ENCODE assay signal across 17 mouse cellular contexts in genomic region chr13:107904051-107904740, GRCm38 (mm10).
DNase-seq lines count a peak whose midpoint lies in the region; ATAC-seq and TF ChIP-seq lines count a peak whose summit lies in the region.
"Had no signal": no experiment of that assay in that cellular context is flagged by ENCODE, and none has a peak within 500 bp of the region (broad histone marks: within the 10 kb centered on the region; RNA-seq: fewer than 3 reads in every experiment).

No protein-coding gene starts in this region.

- no peak for TF ChIP-seq EP300 in CH12.LX (IDR thresholded peaks at IDR 0.05; ENCODE audit: low read length)

- H3K79me2 ChIP-seq in liver, adult 2 months (ENCODE audit: control insufficient read depth, insufficient read depth, low read length) = no peaks in the 10 kb centered on the region
- H3K79me2 ChIP-seq in CH12.LX (replicated peaks; ENCODE audit: control insufficient read depth, extremely low read depth, insufficient read depth, poor library complexity, severe bottlenecking) = no peaks in the 10 kb centered on the region

- in situ Hi-C loops in CH12.LX (cut with MboI; ENCODE audit: low pct_ligation_motif_present, low pct_unique_long_range_greater_than_20kb, low sequenced_read_pairs) = no loop called here

- no peak for TF ChIP-seq POLR2A in liver, adult 2 months (IDR thresholded peaks at IDR 0.05; ENCODE audit: extremely low read depth, insufficient read depth, low read length)
- no peak for TF ChIP-seq POLR2A in CH12.LX (IDR thresholded peaks at IDR 0.05; ENCODE audit: low read depth, low read length)

- DNase-seq in liver, adult 2 months (ENCODE audit: extremely low read depth, low read depth, low spot score) = no peak
- DNase-seq in liver, embryonic 11.5 days (ENCODE audit: low spot score) = no peak
- peak; percentile 82 for DNase-seq in A20 (ENCODE audit: low read depth, low spot score)
- DNase-seq in CH12.LX (ENCODE audit: extremely low read depth) = peak; percentile 28
- peak; percentile 31 for DNase-seq in kidney, postnatal 36 days
- no peak for DNase-seq in hindbrain, embryonic 10.5 days (ENCODE audit: low spot score)
- DNase-seq in cerebellum, postnatal 25 days = no peak
- DNase-seq: adrenal gland, postnatal 36 days; cerebellum, postnatal 36 days; gastrocnemius, adult 2 months; heart, postnatal 14 days; thymus, adult 18-20 months had no signal

- peaks cover 2% of the 10 kb centered on the region; the same call in 1 of the 2 replicates for H3K4me1 ChIP-seq in liver, adult 2 months (ENCODE audit: control insufficient read depth, insufficient read depth, low read length)
- peaks cover 10% of the 10 kb centered on the region; the same call in 1 of the 2 replicates for H3K4me1 ChIP-seq in liver, embryonic 11.5 days (replicated peaks; ENCODE audit: control insufficient read depth, insufficient read depth, low read length)
- peaks cover 12 to 35% of the 10 kb centered on the region in 2 experiments for H3K4me1 ChIP-seq in CH12.LX (ENCODE audit: control insufficient read depth in 1 of 2, insufficient read depth in 2 of 2)
- peaks cover 26% of the 10 kb centered on the region for H3K4me1 ChIP-seq in hindbrain, embryonic 10.5 days (replicated peaks)

- 70% methylated on average over 14 of the region's 14 CpGs for WGBS in liver, adult 2 months
- WGBS in liver, embryonic 11.5 days = 70% methylated on average over 14 of the region's 14 CpGs
- 82% methylated on average over 14 of the region's 14 CpGs for WGBS in hindbrain, embryonic 10.5 days

- H3K27me3 ChIP-seq in liver, adult 2 months (ENCODE audit: control insufficient read depth, insufficient read depth, low read length) = no peaks in the 10 kb centered on the region
- H3K27me3 ChIP-seq in liver, embryonic 11.5 days (replicated peaks; ENCODE audit: control insufficient read depth, insufficient read depth, low read length) = no peaks in the 10 kb centered on the region
- no peaks in the 10 kb centered on the region for H3K27me3 ChIP-seq in CH12.LX (replicated peaks)
- H3K27me3 ChIP-seq in hindbrain, embryonic 10.5 days (ENCODE audit: insufficient read depth, poor library complexity, severe bottlenecking) = no peaks in the 10 kb centered on the region
- H3K27me3 ChIP-seq: limb, embryonic 13.5 days had no signal

- H3K4me2 ChIP-seq in liver, embryonic 11.5 days = no peak overlapping the region
- H3K4me2 ChIP-seq in CH12.LX (ENCODE audit: insufficient read depth, low read depth, poor library complexity, severe bottlenecking) = peak overlapping the region; percentile 94
- H3K4me2 ChIP-seq: limb, embryonic 13.5 days had no signal

- H3K36me3 ChIP-seq in liver, adult 2 months (ENCODE audit: control insufficient read depth, insufficient read depth, low read length) = no peaks in the 10 kb centered on the region
- H3K36me3 ChIP-seq in liver, embryonic 11.5 days (ENCODE audit: control insufficient read depth, insufficient read depth, low read length) = no peaks in the 10 kb centered on the region
- no peaks in the 10 kb centered on the region for H3K36me3 ChIP-seq in CH12.LX (replicated peaks in 1 of 2; ENCODE audit: control insufficient read depth in 1 of 2, insufficient read depth in 1 of 2, low read length in 1 of 2)
- no peaks in the 10 kb centered on the region for H3K36me3 ChIP-seq in hindbrain, embryonic 10.5 days
- H3K36me3 ChIP-seq: limb, embryonic 13.5 days had no signal

- dilution Hi-C loops in CH12.LX (cut with MboI; ENCODE audit: extremely low pct_ligation_motif_present, extremely low pct_unique_long_range_greater_than_20kb, low sequenced_read_pairs) = no loop called here

- H3K27ac ChIP-seq in liver, adult 2 months (replicated peaks; ENCODE audit: insufficient read depth, low read depth, low read length) = peak overlapping the region; percentile 44; the same call in 1 of the 2 replicates
- no peak overlapping the region for H3K27ac ChIP-seq in liver, embryonic 11.5 days (ENCODE audit: low read depth, low read length)
- no peak overlapping the region for H3K27ac ChIP-seq in CH12.LX (ENCODE audit: insufficient read depth, low read depth)
- no peak overlapping the region for H3K27ac ChIP-seq in hindbrain, embryonic 10.5 days
- H3K27ac ChIP-seq: gastrocnemius, adult 2 months; heart, adult 2 months; left cerebral cortex, adult 2 months; limb, embryonic 13.5 days had no signal

- TF ChIP-seq CTCF in liver, adult 2 months (IDR thresholded peaks at IDR 0.05; ENCODE audit: low read depth, low read length) = no peak
- TF ChIP-seq CTCF in CH12.LX (conservative IDR thresholded peaks at IDR 0.05 in 1 of 2, IDR thresholded peaks at IDR 0.05 in 1 of 2; ENCODE audit: low read depth in 2 of 2, low read length in 2 of 2) = no peak

- no peaks in the 10 kb centered on the region for H3K9me3 ChIP-seq in liver, embryonic 11.5 days (ENCODE audit: control insufficient read depth, low read length)
- no peaks in the 10 kb centered on the region for H3K9me3 ChIP-seq in CH12.LX (replicated peaks; ENCODE audit: low read length)
- H3K9me3 ChIP-seq in hindbrain, embryonic 10.5 days = no peaks in the 10 kb centered on the region
- H3K9me3 ChIP-seq: limb, embryonic 13.5 days had no signal

- H3K9ac ChIP-seq in liver, adult 2 months (ENCODE audit: low read depth, low read length) = no peak overlapping the region
- no peak overlapping the region for H3K9ac ChIP-seq in liver, embryonic 11.5 days (ENCODE audit: low read depth, low read length)
- peak overlapping the region; percentile 28; the same call in 1 of the 2 replicates for H3K9ac ChIP-seq in CH12.LX (ENCODE audit: insufficient read depth, low read depth)
- H3K9ac ChIP-seq: limb, embryonic 13.5 days had no signal

- TF ChIP-seq RAD21 in CH12.LX (IDR thresholded peaks at IDR 0.05; ENCODE audit: low read depth, low read length) = no peak

- H3K4me3 ChIP-seq in liver, adult 2 months (ENCODE audit: insufficient read depth, low read depth, low read length) = no peak overlapping the region
- no peak overlapping the region for H3K4me3 ChIP-seq in liver, embryonic 11.5 days (ENCODE audit: low read depth, low read length)
- H3K4me3 ChIP-seq in CH12.LX (replicated peaks in 1 of 3; ENCODE audit: low read depth in 2 of 3, low read length in 2 of 3, poor library complexity in 1 of 3) = no peak overlapping the region
- H3K4me3 ChIP-seq in hindbrain, embryonic 10.5 days = no peak overlapping the region
- H3K4me3 ChIP-seq: gastrocnemius, adult 2 months; heart, adult 2 months; left cerebral cortex, adult 2 months; limb, embryonic 13.5 days had no signal

- no peak for ATAC-seq in liver, embryonic 11.5 days (replicated peaks; ENCODE audit: low FRiP score)
- ATAC-seq: forebrain, embryonic 16.5 days; midbrain, embryonic 16.5 days had no signal

TF ChIP-seq in CH12.LX, 34 proteins besides CTCF, POLR2A, EP300 and RAD21:
- TF ChIP-seq MAX (IDR thresholded peaks at IDR 0.05; ENCODE audit: low read length) (0 out of 2 replicates have a peak, but pooled peaks have one; percentile 25), IRF4 (IDR thresholded peaks at IDR 0.05; ENCODE audit: low read depth, low read length) (no peak)
TF ChIP-seq in CH12.LX: peak in this region for 1.

Comparison
In these comparisons a context has a peak if more than half of its experiments do, and no peak if none do; other contexts are left out.
1. DNase-seq: peak in A20 (single experiment), CH12.LX (single experiment) and kidney, postnatal 36 days (2 of 2); none in liver, adult 2 months (single experiment), liver, embryonic 11.5 days (single experiment), hindbrain, embryonic 10.5 days (single experiment) and cerebellum, postnatal 25 days (0 of 2).